Mouse (Mus musculus): Measurements from ENCODE around the gene Tas2r104. TPM values are rescaled to one million over a fixed set of nuclear protein-coding genes. Genes with fewer than 3 reads are reported as not detected.

Gene Tas2r104
- not detected for polyA plus RNA-seq (2014; fragmentation: Illumina TruSeq; extraction: RNeasy Lipid Tissue Mini Kit (QIAGEN cat#74804))

GRCm38 (mm10) chr6:131685644-131686043 lies at the start of gene Tas2r104:
TSS of gene Tas2r104 (minus strand) at chr6:131685744.

GRCm38 (mm10) chr6:131689963-131690362 lies 4.4 kb upstream of the Tas2r104 start, which contains the start of gene Tas2r114:
TSS of gene Tas2r114 (minus strand) at chr6:131690063.

GRCm38 (mm10) chr6:131687395-131687794 lies 1.9 kb upstream of the Tas2r104 start, which contains the start of gene Tas2r105:
TSS of gene Tas2r105 (minus strand) at chr6:131687495.

GRCm38 (mm10) chr6:131678786-131679185 lies 6.8 kb downstream of the Tas2r104 start, which contains the start of gene Tas2r106:
TSS of gene Tas2r106 (minus strand) at chr6:131678886.

GRCm38 (mm10) chr6:131660049-131660448 lies 25.5 kb downstream of the Tas2r104 start, which contains the start of gene Tas2r107:
TSS of gene Tas2r107 (minus strand) at chr6:131660149.

Other genes with a start within 250 kb of the Tas2r104 start
- gene 5430401F13Rik, start 199.3 kb downstream of the Tas2r104 start, polyA plus RNA-seq (2014; fragmentation: Illumina TruSeq; extraction: RNeasy Lipid Tissue Mini Kit (QIAGEN cat#74804)), result not detected
- not detected for gene Gm6619, start 199.3 kb downstream of the Tas2r104 start, polyA plus RNA-seq (2014; fragmentation: Illumina TruSeq; extraction: RNeasy Lipid Tissue Mini Kit (QIAGEN cat#74804))
- gene Tas2r130, start 54.8 kb downstream of the Tas2r104 start, polyA plus RNA-seq (2014; fragmentation: Illumina TruSeq; extraction: RNeasy Lipid Tissue Mini Kit (QIAGEN cat#74804)), result not detected
- not detected for gene Tas2r107, start 25.6 kb downstream of the Tas2r104 start, polyA plus RNA-seq (2014; fragmentation: Illumina TruSeq; extraction: RNeasy Lipid Tissue Mini Kit (QIAGEN cat#74804))
- gene Tas2r106, start 6.9 kb downstream of the Tas2r104 start, polyA plus RNA-seq (2014; fragmentation: Illumina TruSeq; extraction: RNeasy Lipid Tissue Mini Kit (QIAGEN cat#74804)), result not detected
- gene Tas2r105, start 1.8 kb upstream of the Tas2r104 start, polyA plus RNA-seq (2014; fragmentation: Illumina TruSeq; extraction: RNeasy Lipid Tissue Mini Kit (QIAGEN cat#74804)), result not detected
- not detected for gene Tas2r114, start 4.3 kb upstream of the Tas2r104 start, polyA plus RNA-seq (2014; fragmentation: Illumina TruSeq; extraction: RNeasy Lipid Tissue Mini Kit (QIAGEN cat#74804))

All from ovary, adult 10 weeks (tissue).